Mouse (Mus musculus) midbrain, embryonic 12.5 days (tissue): ENCODE measurements around the gene Zfp105. TPM values are rescaled to one million over a fixed set of nuclear protein-coding genes. Genes with fewer than 3 reads are reported as not detected.

Experiments
- polyA plus RNA-seq: library from polyadenylated mRNA; unstranded; fragments of >200 nt; fragmentation: Nextera tagmentation; extraction: Ambion mirVana; gene quantifications from 2 replicates; pipeline ENCODE4 v1.2.1, GENCODE M21; 2016

Zfp105 gene
- polyA plus RNA-seq, 1 experiment from 2014 or later = 34.1 TPM

Other genes starting within 250 kb of the Zfp105 start
- not detected in 2 replicates for gene Topaz1, start 175.7 kb upstream of the Zfp105 start, polyA plus RNA-seq
- 7.4 and 7.7 TPM in 2 replicates for gene Tcaim, start 117.5 kb upstream of the Zfp105 start, polyA plus RNA-seq
- 0.32 TPM in 1 of 2 replicates, not detected in the other for gene Gm35549, start 79.0 kb upstream of the Zfp105 start, polyA plus RNA-seq
- 124 and 134 TPM in 2 replicates for gene Zfp445, start 57.1 kb upstream of the Zfp105 start, polyA plus RNA-seq
- 4.5 and 4.8 TPM in 2 replicates for gene Zkscan7, start 37.4 kb upstream of the Zfp105 start, polyA plus RNA-seq
- gene 1110059G10Rik, start 27.9 kb downstream of the Zfp105 start, polyA plus RNA-seq = 32.0 and 34.3 TPM in 2 replicates
- 68.2 and 73.8 TPM in 2 replicates for gene Kif15, start 28.0 kb downstream of the Zfp105 start, polyA plus RNA-seq
- 18.4 and 18.8 TPM in 2 replicates for gene Tmem42, start 98.3 kb downstream of the Zfp105 start, polyA plus RNA-seq
- gene Tgm4, start 111.7 kb downstream of the Zfp105 start, polyA plus RNA-seq = 0.57 and 1.5 TPM in 2 replicates
- 84.1 and 86.4 TPM in 2 replicates for gene Zdhhc3, start 190.1 kb downstream of the Zfp105 start, polyA plus RNA-seq
- gene Exosc7, start 190.1 kb downstream of the Zfp105 start, polyA plus RNA-seq = 96.5 and 103 TPM in 2 replicates
- gene Clec3b, start 227.9 kb downstream of the Zfp105 start, polyA plus RNA-seq = 0.31 TPM in 1 of 2 replicates, not detected in the other